Mouse (Mus musculus): ENCODE data around the gene Kif23.

DNA sequence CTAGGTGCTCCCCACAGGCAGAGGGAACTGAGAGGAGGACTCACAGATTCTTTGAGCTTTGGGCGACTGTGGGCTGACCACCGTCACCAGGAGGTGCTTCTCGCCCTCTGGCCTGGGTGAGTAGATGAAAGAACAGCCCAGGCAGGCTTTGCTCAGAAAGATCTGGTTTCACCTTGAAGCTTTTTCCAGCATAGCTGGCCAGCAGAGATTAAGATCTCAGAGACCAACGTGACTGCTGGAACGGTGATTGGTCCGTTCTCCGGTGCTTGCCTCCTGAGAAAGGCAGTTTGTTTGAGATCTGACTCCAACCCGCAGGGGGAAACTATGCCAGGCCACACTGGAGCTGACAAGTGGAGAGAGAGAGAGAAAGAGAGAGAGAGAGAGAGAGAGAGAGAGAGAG, 51.6 kb downstream of the Kif23 start:
- TF ChIP-seq CTCF (IDR thresholded peaks at IDR 0.05; ENCODE audit: low read depth, low read length): no peak
- no peak for TF ChIP-seq POLR2A (IDR thresholded peaks at IDR 0.05; ENCODE audit: extremely low read depth, insufficient read depth, low read length)
